9 mouse cellular contexts compared by ENCODE assay signal in genomic region chr5:115071096-115071901, GRCm38 (mm10). TPM values are rescaled to one million over a fixed set of nuclear protein-coding genes. Genes with fewer than 3 reads are reported as not detected.
A peak's percentile ranks its signal among the peaks of the same experiment; 100 is the strongest.
DNase-seq lines count a peak whose midpoint lies in the region; ATAC-seq and TF ChIP-seq lines count a peak whose summit lies in the region.
"Had no signal": no experiment of that assay in that cellular context is flagged by ENCODE, and none has a peak within 500 bp of the region (broad histone marks: within the 10 kb centered on the region; RNA-seq: fewer than 3 reads in every experiment).

No protein-coding gene starts in this region.

- H3K27me3 ChIP-seq in forebrain, embryonic 10.5 days (ENCODE audit: poor library complexity, severe bottlenecking) = no peaks in the 10 kb centered on the region
- H3K27me3 ChIP-seq in forebrain, embryonic 15.5 days = no peaks in the 10 kb centered on the region
- no peaks in the 10 kb centered on the region for H3K27me3 ChIP-seq in embryonic facial prominence, embryonic 13.5 days

- 97% methylated on average over 11 of the region's 11 CpGs for WGBS in forebrain, embryonic 10.5 days
- WGBS in forebrain, embryonic 15.5 days = 87% methylated on average over 11 of the region's 11 CpGs
- WGBS in embryonic facial prominence, embryonic 13.5 days = 81% methylated on average over 11 of the region's 11 CpGs

- ATAC-seq in forebrain, embryonic 15.5 days (replicated peaks) = no peak
- peak; percentile 34; the same call in 1 of the 2 replicates for ATAC-seq in embryonic facial prominence, embryonic 13.5 days (ENCODE audit: insufficient number of reproducible peaks, insufficient read depth, low FRiP score, low TSS enrichment, low read depth)
- no peak for ATAC-seq in granulocyte monocyte progenitor cell, adult 5-6 weeks (replicated peaks; ENCODE audit: poor library complexity, severe bottlenecking)

- no peaks in the 10 kb centered on the region for H3K9me3 ChIP-seq in forebrain, embryonic 10.5 days
- no peaks in the 10 kb centered on the region for H3K9me3 ChIP-seq in forebrain, embryonic 15.5 days
- H3K9me3 ChIP-seq in embryonic facial prominence, embryonic 13.5 days = no peaks in the 10 kb centered on the region

- H3K9ac ChIP-seq in forebrain, embryonic 15.5 days (replicated peaks) = no peak overlapping the region
- no peak overlapping the region for H3K9ac ChIP-seq in embryonic facial prominence, embryonic 13.5 days

- TF ChIP-seq CTCF in gastrocnemius, adult 2 months (IDR thresholded peaks at IDR 0.05) = no peak

- intact Hi-C loops in gastrocnemius, adult 2 months (cut with DNase I) = loop anchor here (5.0 kb wide), 1 partner anchor 39 kb away; no protein-coding TSS in a partner anchor

- no peak overlapping the region for H3K4me2 ChIP-seq in forebrain, embryonic 15.5 days (replicated peaks)
- H3K4me2 ChIP-seq in embryonic facial prominence, embryonic 13.5 days = peak overlapping the region; percentile 18; the same call in 1 of the 2 replicates

- H3K4me1 ChIP-seq in forebrain, embryonic 10.5 days = no peaks in the 10 kb centered on the region
- H3K4me1 ChIP-seq in forebrain, embryonic 15.5 days = peaks cover 5% of the 10 kb centered on the region; the same call in 1 of the 2 replicates
- H3K4me1 ChIP-seq in embryonic facial prominence, embryonic 13.5 days = peaks cover 6% of the 10 kb centered on the region; the same call in 1 of the 2 replicates

- DNase-seq in forebrain, embryonic 10.5 days (ENCODE audit: extremely low spot score, low spot score) = no peak
- DNase-seq in 416B (ENCODE audit: low read depth) = peak; percentile 78
- peak; percentile 77 for DNase-seq in liver
- no peak for DNase-seq in neural tube, embryonic 10.5 days (ENCODE audit: extremely low spot score, low spot score)
- DNase-seq in gastrocnemius, adult 2 months = no peak

- H3K4me3 ChIP-seq in forebrain, embryonic 10.5 days = no peak overlapping the region
- no peak overlapping the region for H3K4me3 ChIP-seq in forebrain, embryonic 15.5 days
- H3K4me3 ChIP-seq in embryonic facial prominence, embryonic 13.5 days = no peak overlapping the region
- H3K4me3 ChIP-seq in gastrocnemius, adult 2 months = no peak overlapping the region

- peak overlapping the region; percentile 26; the same call in 1 of the 2 replicates for H3K27ac ChIP-seq in forebrain, embryonic 10.5 days
- H3K27ac ChIP-seq in forebrain, embryonic 15.5 days (replicated peaks) = no peak overlapping the region
- peak overlapping the region; percentile 77; the same call in 1 of the 2 replicates for H3K27ac ChIP-seq in embryonic facial prominence, embryonic 13.5 days
- H3K27ac ChIP-seq in gastrocnemius, adult 2 months = no peak overlapping the region

- peaks cover 21% of the 10 kb centered on the region for H3K36me3 ChIP-seq in forebrain, embryonic 10.5 days (replicated peaks)
- peaks cover 4% of the 10 kb centered on the region; the same call in 1 of the 2 replicates for H3K36me3 ChIP-seq in forebrain, embryonic 15.5 days
- peaks cover 22% of the 10 kb centered on the region; the same call in 1 of the 2 replicates for H3K36me3 ChIP-seq in embryonic facial prominence, embryonic 13.5 days

RNA-seq across cellular contexts. Expression of gene Gm10401, which starts 26.8 kb away (rescaled TPM):
- 18.3 and 22.9 TPM in 2 replicates for polyA plus RNA-seq in forebrain, embryonic 10.5 days (2016; fragmentation: Nextera tagmentation; extraction: Ambion mirVana)
- polyA plus RNA-seq in forebrain, embryonic 15.5 days (2015; fragmentation: Nextera tagmentation; extraction: Ambion mirVana) = 34.6 and 35.0 TPM in 2 replicates
- polyA plus RNA-seq in embryonic facial prominence, embryonic 13.5 days (2015; fragmentation: Nextera tagmentation; extraction: Ambion mirVana) = 44.5 TPM in 2 replicates
- not detected in 2 replicates for total RNA-seq in granulocyte monocyte progenitor cell, adult 5-6 weeks (2014; fragmentation: Nextera tagmentation)
- 0.26 TPM in 1 of 2 replicates, not detected in the other for total RNA-seq in granulocyte monocyte progenitor cell, adult 5-6 weeks (2017)
- total RNA-seq in gastrocnemius, adult 2 months (2021) = not detected
- polyA plus RNA-seq: cortical plate, adult 2 months had no signal

RNA-seq across cellular contexts. Expression of gene Acads, which starts 47.8 kb away (rescaled TPM):
- 59.9 and 66.9 TPM in 2 replicates for polyA plus RNA-seq in forebrain, embryonic 10.5 days (2016; fragmentation: Nextera tagmentation; extraction: Ambion mirVana)
- polyA plus RNA-seq in forebrain, embryonic 15.5 days (2015; fragmentation: Nextera tagmentation; extraction: Ambion mirVana) = 22.3 and 24.1 TPM in 2 replicates
- 48.2 and 52.5 TPM in 2 replicates for polyA plus RNA-seq in embryonic facial prominence, embryonic 13.5 days (2015; fragmentation: Nextera tagmentation; extraction: Ambion mirVana)
- 32.0 and 59.2 TPM in 2 replicates for total RNA-seq in granulocyte monocyte progenitor cell, adult 5-6 weeks (2014; fragmentation: Nextera tagmentation)
- 24.3 and 27.6 TPM in 2 replicates for total RNA-seq in granulocyte monocyte progenitor cell, adult 5-6 weeks (2017)
- 10 to 100 TPM; 49.9 to 81.7 TPM for total RNA-seq in gastrocnemius, adult 2 months (2021)

Comparison
In these comparisons a context has a peak if more than half of its experiments do, and no peak if none do; other contexts are left out.
1. H3K27ac ChIP-seq: peak in forebrain, embryonic 10.5 days (single experiment) and embryonic facial prominence, embryonic 13.5 days (single experiment); none in forebrain, embryonic 15.5 days (single experiment) and gastrocnemius, adult 2 months (single experiment).
2. DNase-seq: peak in 416B (single experiment) and liver (single experiment); none in forebrain, embryonic 10.5 days (single experiment), neural tube, embryonic 10.5 days (single experiment) and gastrocnemius, adult 2 months (single experiment).